Mouse (Mus musculus) heart, postnatal 0 days (tissue): ENCODE measurements around the gene Zfand4.

ENCODE experiments used
- CTCF ChIP-seq: IDR thresholded peaks from 2 replicates; pipeline ENCODE4 v1.5.1; 2016; ENCODE audit warnings: antibody characterized with exemption, control low read depth, low read depth
- EP300 ChIP-seq: IDR thresholded peaks from 2 replicates; pipeline ENCODE4 v1.6.1; 2016; ENCODE audit warnings: antibody characterized with exemption, low read depth

GRCm38 (mm10) chr6:116319259-116319658 is 55.2 kb downstream of the Zfand4 start:
- TF ChIP-seq CTCF (no peak), EP300 (no peak)
